Mouse (Mus musculus): ENCODE data around the gene March5. TPM values are rescaled to one million over a fixed set of nuclear protein-coding genes. Genes with fewer than 3 reads are reported as not detected.

The March5 gene
- polyA plus RNA-seq (2016; fragmentation: Nextera tagmentation; extraction: Ambion mirVana), result 121 and 123 TPM in 2 replicates

GRCm38 (mm10) chr19:37207303-37208175 lies at the start of gene March5:
March5 (plus strand) TSS chr19:37207543.
- no peaks in the 10 kb centered on the region for H3K9me3 ChIP-seq
- peaks cover 33% of the 10 kb centered on the region for H3K36me3 ChIP-seq (replicated peaks)
- 0 out of 2 replicates have a peak, but pooled peaks cover 8% of the 10 kb centered on the region for H3K27me3 ChIP-seq (replicated peaks; ENCODE audit: low read depth, poor library complexity, severe bottlenecking)
- DNase-seq (ENCODE audit: low spot score), result peak; percentile 91
- peak within 1 kb of the TSS; percentile 98 for H3K27ac ChIP-seq (replicated peaks)
- peak within 1 kb of the TSS; percentile 100 for H3K4me3 ChIP-seq
- H3K4me1 ChIP-seq, result peaks cover 22% of the 10 kb centered on the region
- under 1% methylated on average over 94 of the region's 94 CpGs for WGBS

- WGBS, result 37% methylated on average over 1 of the region's 1 CpGs
Measured at GRCm38 (mm10) chr19:37172096-37172495, 35.2 kb upstream of the March5 start.

GRCm38 (mm10) chr19:37172566-37173130 lies 34.7 kb upstream of the March5 start:
- Histone ChIP-seq H3K4me1 (peaks cover 18% of the 10 kb centered on the region), H3K9me3 (no peaks in the 10 kb centered on the region), H3K4me3 (no peak overlapping the region), H3K27ac (replicated peaks) (no peak overlapping the region), H3K36me3 (replicated peaks) (no peaks in the 10 kb centered on the region), H3K27me3 (replicated peaks; ENCODE audit: low read depth, poor library complexity, severe bottlenecking) (peaks cover 60% of the 10 kb centered on the region)
- 71% methylated on average over 11 of the region's 11 CpGs for WGBS
- no peak for DNase-seq (ENCODE audit: low spot score)

More at GRCm38 (mm10) chr19:37172096-37172495, 35.2 kb upstream of the March5 start:
- no peak for DNase-seq (ENCODE audit: low spot score)
- Histone ChIP-seq H3K27me3 (replicated peaks; ENCODE audit: low read depth, poor library complexity, severe bottlenecking) (peaks cover 58% of the 10 kb centered on the region), H3K4me3 (no peak overlapping the region), H3K9me3 (no peaks in the 10 kb centered on the region), H3K27ac (replicated peaks) (no peak overlapping the region), H3K4me1 (peaks cover 18% of the 10 kb centered on the region), H3K36me3 (replicated peaks) (no peaks in the 10 kb centered on the region)

- no peak for DNase-seq (ENCODE audit: low spot score)
- no peaks in the 10 kb centered on the region for H3K9me3 ChIP-seq
- WGBS, result 27% methylated on average over 20 of the region's 20 CpGs
- H3K36me3 ChIP-seq (replicated peaks), result no peaks in the 10 kb centered on the region
- H3K4me1 ChIP-seq, result peaks cover 18% of the 10 kb centered on the region
- H3K27me3 ChIP-seq (replicated peaks; ENCODE audit: low read depth, poor library complexity, severe bottlenecking), result peaks cover 64% of the 10 kb centered on the region
- 0 out of 2 replicates have a peak overlapping the region, but pooled peaks have one; percentile 55 for H3K27ac ChIP-seq (replicated peaks)
- H3K4me3 ChIP-seq, result peak overlapping the region; percentile 76
Measured at GRCm38 (mm10) chr19:37173331-37174115, 33.8 kb upstream of the March5 start.

- no peaks in the 10 kb centered on the region for H3K9me3 ChIP-seq
- DNase-seq (ENCODE audit: low spot score), result peak; percentile 63
- WGBS, result under 1% methylated on average over 70 of the region's 70 CpGs
- peaks cover 18% of the 10 kb centered on the region for H3K4me1 ChIP-seq
- peak overlapping the region; percentile 76 for H3K4me3 ChIP-seq
- H3K27ac ChIP-seq (replicated peaks), result peak overlapping the region; percentile 55
- H3K36me3 ChIP-seq (replicated peaks), result no peaks in the 10 kb centered on the region
- peaks cover 71% of the 10 kb centered on the region for H3K27me3 ChIP-seq (replicated peaks; ENCODE audit: low read depth, poor library complexity, severe bottlenecking)
Measured at GRCm38 (mm10) chr19:37174116-37174715, 33.1 kb upstream of the March5 start.

- peak; percentile 79 for DNase-seq (ENCODE audit: low spot score)
- Histone ChIP-seq H3K4me3 (peak overlapping the region; percentile 76), H3K27ac (replicated peaks) (peak overlapping the region; percentile 55), H3K27me3 (replicated peaks; ENCODE audit: low read depth, poor library complexity, severe bottlenecking) (peaks cover 72% of the 10 kb centered on the region), H3K4me1 (peaks cover 18% of the 10 kb centered on the region), H3K9me3 (no peaks in the 10 kb centered on the region), H3K36me3 (replicated peaks) (no peaks in the 10 kb centered on the region)
- WGBS, result under 1% methylated on average over 36 of the region's 36 CpGs
Measured at GRCm38 (mm10) chr19:37174716-37175435, 32.5 kb upstream of the March5 start.

- H3K9me3 ChIP-seq, result no peaks in the 10 kb centered on the region
- WGBS, result 1% methylated on average over 12 of the region's 12 CpGs
- H3K4me1 ChIP-seq, result peaks cover 18% of the 10 kb centered on the region
- H3K27ac ChIP-seq (replicated peaks), result no peak overlapping the region
- no peak for DNase-seq (ENCODE audit: low spot score)
- peaks cover 72% of the 10 kb centered on the region for H3K27me3 ChIP-seq (replicated peaks; ENCODE audit: low read depth, poor library complexity, severe bottlenecking)
- H3K4me3 ChIP-seq, result peak overlapping the region; percentile 76
- H3K36me3 ChIP-seq (replicated peaks), result no peaks in the 10 kb centered on the region
Measured at GRCm38 (mm10) chr19:37175436-37175805, 31.9 kb upstream of the March5 start.

GRCm38 (mm10) chr19:37175919-37176318 lies 31.4 kb upstream of the March5 start:
- Histone ChIP-seq H3K27ac (replicated peaks) (no peak overlapping the region), H3K9me3 (no peaks in the 10 kb centered on the region), H3K4me3 (peak overlapping the region; percentile 76), H3K4me1 (peaks cover 18% of the 10 kb centered on the region), H3K27me3 (replicated peaks; ENCODE audit: low read depth, poor library complexity, severe bottlenecking) (peaks cover 72% of the 10 kb centered on the region), H3K36me3 (replicated peaks) (no peaks in the 10 kb centered on the region)
- DNase-seq (ENCODE audit: low spot score), result peak; percentile 14
- WGBS, result 13% methylated on average over 6 of the region's 6 CpGs

GRCm38 (mm10) chr19:37176879-37177462 lies 30.4 kb upstream of the March5 start:
- H3K9me3 ChIP-seq, result no peaks in the 10 kb centered on the region
- no peaks in the 10 kb centered on the region for H3K36me3 ChIP-seq (replicated peaks)
- H3K27me3 ChIP-seq (replicated peaks; ENCODE audit: low read depth, poor library complexity, severe bottlenecking), result peaks cover 64% of the 10 kb centered on the region
- H3K27ac ChIP-seq (replicated peaks), result no peak overlapping the region
- no peak overlapping the region for H3K4me3 ChIP-seq
- DNase-seq (ENCODE audit: low spot score), result no peak
- H3K4me1 ChIP-seq, result peaks cover 18% of the 10 kb centered on the region
- WGBS, result 44% methylated on average over 4 of the region's 4 CpGs

- Histone ChIP-seq H3K36me3 (replicated peaks) (no peaks in the 10 kb centered on the region), H3K27ac (replicated peaks) (no peak overlapping the region), H3K4me3 (peak overlapping the region; percentile 45), H3K9me3 (no peaks in the 10 kb centered on the region), H3K27me3 (replicated peaks; ENCODE audit: low read depth, poor library complexity, severe bottlenecking) (peaks cover 53% of the 10 kb centered on the region), H3K4me1 (peaks cover 18% of the 10 kb centered on the region)
- WGBS, result 16% methylated on average over 17 of the region's 17 CpGs
- peak; percentile 49 for DNase-seq (ENCODE audit: low spot score)
Measured at GRCm38 (mm10) chr19:37177819-37178708, 29.3 kb upstream of the March5 start.
